Mouse (Mus musculus) R1 (cell line): Measurements from ENCODE around the gene Klrb1.

ENCODE experiments used
- DNase-seq: peaks from one replicate; pipeline ENCODE4 v3.0.0-alpha.2; 2018; ENCODE audit warnings: low read depth, low spot score

Gene Klrb1

DNA sequence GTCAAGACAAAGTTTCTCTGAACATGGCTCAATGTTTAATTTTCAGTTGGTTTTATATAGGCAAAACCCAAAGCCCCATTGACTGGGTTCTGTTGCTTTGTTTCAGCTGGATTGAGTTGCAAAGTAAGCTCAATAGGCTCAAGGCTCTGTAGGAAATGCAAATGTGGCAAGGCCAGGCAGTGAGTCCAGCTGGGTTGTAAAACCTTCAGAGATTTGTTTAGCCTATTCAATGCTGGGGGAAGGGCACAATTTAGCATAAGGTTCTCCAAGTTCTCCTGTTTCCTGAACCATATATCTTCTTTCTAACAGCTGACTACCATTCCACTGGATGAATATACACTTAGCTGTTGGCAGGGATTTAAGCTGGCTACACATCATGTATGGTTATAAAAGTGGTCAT is 12.0 kb upstream of the Klrb1 start:
- DNase-seq = peak; percentile 79

- no peak for DNase-seq
These were observed 11.2 kb upstream of the Klrb1 start for GRCm38 (mm10) chr6:128733908-128734679.

DNA sequence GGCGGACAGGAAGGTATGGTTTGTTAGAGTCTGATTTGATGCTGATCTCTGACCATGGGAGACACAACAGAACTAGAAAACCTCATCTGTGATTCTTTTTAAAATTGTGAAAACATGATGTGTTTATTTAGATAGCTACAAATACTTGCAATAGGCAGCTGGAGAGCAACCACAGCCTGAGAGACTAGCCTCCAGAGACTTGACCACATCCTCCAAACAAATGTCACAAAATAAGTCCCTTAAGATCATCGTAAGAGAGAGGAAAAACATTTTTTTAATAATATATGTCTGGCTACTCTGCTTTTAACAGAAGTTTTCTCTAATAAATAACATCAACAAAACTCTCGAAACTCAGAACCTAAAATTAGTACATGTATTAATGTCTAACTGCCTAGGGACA is 9.2 kb upstream of the Klrb1 start:
- DNase-seq = no peak

DNA sequence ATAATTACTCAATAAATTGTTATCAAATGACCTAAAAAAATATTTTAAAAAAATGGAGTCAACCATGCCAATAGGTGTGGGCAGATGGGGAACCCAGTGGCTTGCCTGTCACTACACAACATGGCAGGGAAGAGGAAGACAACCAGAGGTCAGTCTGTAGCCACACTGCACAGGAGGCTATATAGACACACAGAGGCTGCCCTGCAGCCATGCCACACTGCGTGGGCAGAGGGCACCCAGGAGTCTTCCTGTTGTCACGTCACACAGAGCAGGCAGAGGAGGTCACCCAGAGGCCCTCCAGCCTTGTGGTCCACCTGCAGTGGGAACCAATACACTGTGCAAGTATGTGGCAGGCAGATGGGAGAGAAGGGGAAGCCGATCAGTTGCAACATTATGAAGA is 21.2 kb downstream of the Klrb1 start:
- no peak for DNase-seq

DNA sequence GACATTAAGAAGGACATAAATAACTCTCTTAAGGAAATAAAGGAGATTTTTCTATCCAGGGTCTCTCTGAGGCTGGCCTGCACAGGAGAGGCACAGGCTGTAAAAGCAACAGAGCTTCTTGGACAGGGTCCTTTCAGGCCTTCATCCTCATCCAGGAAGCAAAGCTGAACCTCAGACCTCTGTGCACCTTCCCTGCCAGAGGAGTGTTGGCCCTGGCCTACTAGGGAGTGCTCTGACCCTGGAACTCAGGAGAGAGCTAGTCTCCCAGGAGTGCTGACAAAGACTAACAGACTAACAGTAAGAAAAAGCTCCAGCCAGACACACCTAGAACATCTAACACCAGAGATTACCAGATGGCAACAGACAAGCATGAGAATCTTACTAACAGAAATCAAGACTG is 43.3 kb downstream of the Klrb1 start:
- DNase-seq = no peak

DNA sequence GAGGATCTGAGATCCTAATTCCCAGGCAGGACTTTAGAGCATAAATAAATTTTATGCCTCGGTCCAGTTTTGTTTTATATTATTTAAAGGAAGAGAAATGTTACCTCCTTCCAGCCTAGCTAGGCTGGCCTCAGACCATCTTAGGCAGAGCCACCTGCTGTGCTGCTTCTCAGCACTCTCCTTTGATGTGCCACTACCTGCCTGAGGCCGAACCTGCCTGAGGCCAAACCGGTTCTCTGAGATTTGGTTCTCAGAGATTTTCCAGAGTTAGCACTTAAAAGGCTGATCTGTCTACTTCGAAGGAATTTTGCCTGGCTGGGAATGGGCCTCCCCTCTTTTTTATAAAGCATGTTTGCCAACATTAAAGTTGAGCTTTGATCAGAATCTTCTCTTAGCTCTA is 52.9 kb downstream of the Klrb1 start:
- peak; percentile 43 for DNase-seq

- DNase-seq = no peak
These were observed 60.7 kb downstream of the Klrb1 start, which contains the start of gene Clec2h for GRCm38 (mm10) chr6:128662206-128662605. TSS of gene Clec2h (plus strand) at chr6:128662385.

DNA sequence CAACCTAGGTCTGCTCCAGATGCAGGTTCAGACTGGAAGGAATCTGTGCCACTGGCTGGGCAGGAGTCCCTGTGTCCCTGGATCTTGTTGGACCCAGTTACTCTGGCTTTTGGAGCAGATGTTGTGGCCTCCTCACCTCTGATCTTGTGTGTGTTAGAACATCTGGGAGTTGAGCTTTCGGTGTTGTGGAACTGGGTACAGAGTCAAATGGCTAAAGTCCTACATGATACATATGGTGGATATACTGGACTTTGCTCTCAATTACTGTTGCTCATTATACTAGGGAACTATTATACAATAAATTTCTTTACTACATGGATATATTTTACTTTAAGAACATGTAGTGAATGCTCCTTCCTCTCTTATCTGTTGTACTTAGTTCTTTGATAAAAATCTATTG is 61.6 kb downstream of the Klrb1 start:
- DNase-seq = no peak
